Mouse (Mus musculus): Measurements from ENCODE around the gene Dyrk3.

The Dyrk3 gene

DNA sequence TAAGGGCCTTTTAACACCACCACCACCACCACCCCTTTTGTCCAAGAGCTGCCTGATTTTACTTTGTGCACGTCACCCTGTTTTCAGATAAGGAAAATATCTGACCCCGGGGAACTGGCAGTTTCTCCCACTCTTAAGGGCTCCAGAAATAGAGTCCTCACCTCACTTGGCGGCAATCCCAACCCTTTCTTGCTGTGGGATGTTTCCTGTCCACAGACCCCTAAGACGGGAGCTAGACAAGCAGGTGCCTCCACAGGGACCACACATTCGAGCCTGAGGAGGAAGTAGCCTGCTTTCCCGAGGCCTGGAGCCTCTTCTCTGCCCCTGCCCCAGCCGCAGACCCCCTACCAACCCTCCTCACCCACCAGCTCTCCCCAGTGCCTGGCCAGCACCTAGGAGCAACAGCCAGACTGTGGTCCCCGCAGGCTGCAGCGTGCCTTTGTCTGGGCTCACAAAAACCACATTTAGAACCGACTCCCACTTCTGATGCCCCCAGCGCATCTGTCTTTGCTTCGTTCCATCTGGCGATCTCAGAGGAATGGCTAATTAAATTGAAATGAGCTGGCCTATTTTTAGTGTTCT lies 21.6 kb downstream of the Dyrk3 start:
- in situ Hi-C loops (cut with MboI, MseI) = no loop called here

DNA sequence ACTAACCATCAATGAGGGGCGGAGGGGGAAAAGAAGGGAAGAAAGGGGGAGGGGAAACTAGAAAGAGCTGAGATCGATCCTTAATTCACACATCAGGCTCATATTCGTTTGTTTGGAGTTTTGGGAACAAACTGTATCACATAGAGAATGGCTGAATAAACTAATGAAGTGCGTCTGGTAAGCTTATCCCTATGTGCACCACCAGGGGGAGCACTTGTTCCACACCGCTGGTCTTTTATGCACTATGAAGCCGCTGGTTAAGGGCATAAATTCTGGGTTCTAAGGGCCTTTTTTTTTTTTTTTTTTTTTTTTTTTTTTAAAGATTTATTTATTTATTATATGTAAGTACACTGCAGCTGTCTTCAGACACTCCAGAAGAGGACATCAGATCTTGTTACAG lies 22.2 kb downstream of the Dyrk3 start:
- in situ Hi-C loops (cut with MboI, MseI) = no loop called here

DNA sequence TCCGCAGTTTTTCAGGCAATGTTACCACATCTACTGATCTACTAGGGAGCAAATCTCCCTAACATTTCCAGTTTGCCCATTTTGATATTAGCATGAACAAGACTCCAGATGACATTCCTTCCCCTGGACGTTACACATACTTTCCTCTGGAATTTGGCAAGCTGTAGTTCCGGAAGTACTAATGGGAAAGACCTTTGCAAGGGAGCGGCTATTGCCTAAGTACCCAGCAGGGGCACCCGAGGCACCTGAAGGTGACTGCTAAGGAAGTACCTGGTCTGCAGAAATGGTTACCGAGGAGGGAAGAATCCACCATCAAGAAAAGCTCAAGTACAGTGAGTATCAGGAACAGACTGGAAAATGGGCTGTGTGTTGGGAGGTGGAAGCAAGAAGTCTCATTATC lies 25.6 kb downstream of the Dyrk3 start:
- in situ Hi-C loops (cut with MboI, MseI) = no loop called here

DNA sequence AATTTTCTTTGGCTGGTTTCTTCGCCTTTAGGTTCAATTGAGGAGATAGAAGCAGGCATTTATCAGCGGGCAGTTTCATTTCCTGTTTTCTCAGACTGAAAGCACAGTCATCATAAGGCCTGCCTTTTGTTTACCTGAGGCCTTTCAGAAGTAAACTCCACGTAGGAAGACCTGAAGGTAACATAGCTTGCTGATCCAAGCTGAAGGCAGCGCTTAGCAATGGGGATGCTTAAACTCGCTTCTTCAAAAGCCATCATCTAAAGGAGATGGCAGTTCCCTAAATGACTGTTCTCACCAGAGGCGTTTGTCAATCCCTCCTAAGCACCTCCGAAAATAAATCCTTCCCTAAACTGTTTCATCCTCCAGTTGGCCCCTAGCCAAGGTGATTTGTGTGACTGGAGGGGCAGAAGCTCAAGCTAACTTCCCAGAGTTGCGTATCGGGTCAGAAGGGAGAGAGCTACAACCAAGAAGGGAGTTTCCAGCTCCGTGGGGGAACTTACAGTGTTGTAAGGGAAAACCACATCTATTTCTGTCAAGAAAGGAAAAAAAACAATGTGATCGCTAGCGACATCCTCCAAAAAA lies 27.5 kb downstream of the Dyrk3 start:
- in situ Hi-C loops (cut with MboI, MseI) = no loop called here

DNA sequence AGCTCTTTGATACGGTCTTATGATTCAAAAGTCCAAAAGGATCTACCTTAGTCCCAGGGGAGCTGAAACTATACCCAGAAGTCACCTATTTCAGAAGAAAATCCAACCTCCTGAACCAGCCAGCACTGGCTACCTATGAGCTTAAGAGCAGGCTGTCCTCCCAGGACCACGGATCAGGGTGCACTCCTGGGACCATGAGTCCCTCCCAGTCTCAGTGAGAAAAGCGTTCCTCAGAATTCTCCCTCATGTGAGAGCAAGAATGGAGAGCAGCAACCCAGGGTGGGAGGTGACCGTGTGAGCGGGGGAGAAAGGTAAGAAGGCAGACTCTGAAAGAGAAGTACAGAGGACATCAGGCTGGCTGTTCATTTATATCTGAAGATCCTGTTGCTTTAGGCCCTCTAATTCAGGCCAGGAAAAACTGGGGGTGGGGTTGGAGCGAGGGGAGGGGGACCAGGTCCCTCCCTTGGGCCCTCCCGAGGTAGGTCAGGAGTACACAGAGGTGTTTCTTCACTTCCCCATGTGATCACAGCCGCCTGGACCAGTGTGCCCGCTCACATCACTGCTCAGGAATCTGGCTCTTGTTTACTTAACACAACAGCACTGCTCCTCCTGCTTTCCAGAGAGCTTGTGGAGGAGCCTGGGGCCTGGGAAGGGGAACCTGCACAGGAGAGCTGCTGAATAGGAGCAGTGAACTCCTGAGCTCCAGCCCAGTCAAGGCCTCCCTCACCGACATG lies 30.4 kb downstream of the Dyrk3 start:
- in situ Hi-C loops (cut with MboI, MseI) = loop anchor here (5.0 kb wide), 1 partner anchor 95 kb away; no protein-coding TSS in a partner anchor

DNA sequence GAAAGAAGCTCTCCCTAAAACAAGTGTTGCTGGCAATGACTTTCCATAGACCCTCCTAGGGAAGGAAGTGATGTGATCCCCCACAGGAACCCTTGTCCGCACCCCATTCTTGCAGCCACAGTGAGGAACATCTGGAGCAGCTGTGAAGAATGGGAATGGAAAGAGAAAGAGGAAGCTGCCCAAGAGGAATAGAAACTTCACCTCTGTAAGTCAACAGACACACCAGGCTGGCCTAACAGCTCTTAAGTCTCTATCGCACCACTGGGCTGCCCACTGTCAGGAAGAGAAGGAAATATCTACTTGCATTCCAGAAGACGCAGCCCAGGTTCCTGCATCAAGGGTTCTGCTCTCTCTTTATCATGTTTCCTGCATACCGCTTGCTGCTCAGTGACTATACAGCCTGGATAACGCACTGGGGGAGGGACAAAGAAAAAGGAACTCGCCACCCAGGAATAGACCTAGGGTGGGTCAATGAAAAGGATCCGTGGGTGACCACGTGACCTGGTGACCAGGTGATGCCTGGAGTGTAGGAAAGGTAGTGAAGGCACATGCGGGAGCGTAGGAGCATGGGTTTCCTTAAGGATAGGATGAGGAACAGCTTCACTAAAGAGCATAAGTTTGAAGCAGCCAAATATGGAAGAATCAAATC lies 34.2 kb downstream of the Dyrk3 start:
- in situ Hi-C loops (cut with MboI, MseI) = loop anchor here (5.0 kb wide), 1 partner anchor 48 kb away; the partner anchor contains the start of gene Eif2d

DNA sequence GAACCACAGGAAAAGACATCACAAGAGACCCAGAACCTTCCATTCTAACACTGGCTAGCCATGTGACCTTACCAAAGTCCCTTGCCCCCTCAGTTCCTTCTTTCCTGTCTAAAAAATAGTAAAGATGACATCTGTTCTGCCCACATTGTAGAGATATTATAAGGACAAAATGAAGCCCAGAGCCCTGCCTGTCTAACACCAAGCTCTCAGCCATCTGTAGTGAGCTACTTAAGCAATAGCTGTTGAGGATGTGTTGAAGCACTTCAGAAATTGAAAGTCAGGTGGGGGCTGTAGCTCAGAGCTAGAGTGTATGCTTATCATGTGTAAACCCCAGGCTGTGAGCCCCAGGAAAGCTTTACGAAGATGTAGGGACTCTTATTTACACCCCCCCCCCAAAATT lies 37.3 kb downstream of the Dyrk3 start:
- in situ Hi-C loops (cut with MboI, MseI) = loop anchor here (5.0 kb wide), 1 partner anchor 51 kb away; the partner anchor contains the start of gene Eif2d

DNA sequence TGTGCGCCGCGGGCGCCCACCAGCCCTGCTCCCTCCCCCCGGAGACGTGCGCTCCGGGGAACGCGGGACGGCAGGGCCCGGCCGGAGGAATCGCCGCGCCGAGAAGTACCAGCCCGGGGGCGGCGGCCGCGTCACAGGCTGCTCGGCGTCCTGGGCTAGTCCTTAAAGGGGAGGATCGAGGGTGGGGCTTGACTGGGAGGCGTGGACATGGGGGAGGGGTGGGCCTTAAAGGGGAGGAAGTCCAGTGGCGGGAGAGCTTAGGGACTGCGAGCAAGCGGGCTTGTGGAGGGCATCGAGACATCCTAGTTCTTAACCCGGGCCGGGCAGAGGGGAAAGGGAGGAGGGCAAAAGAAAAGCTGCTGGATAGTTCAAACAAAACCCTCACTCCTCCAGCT lies 40.4 kb downstream of the Dyrk3 start, which contains the start of gene Mapkapk2:
Gene Mapkapk2, minus strand, starts transcription at position 127 of the 395 bp plus-strand sequence.
- in situ Hi-C loops (cut with MboI, MseI) = no loop called here

DNA sequence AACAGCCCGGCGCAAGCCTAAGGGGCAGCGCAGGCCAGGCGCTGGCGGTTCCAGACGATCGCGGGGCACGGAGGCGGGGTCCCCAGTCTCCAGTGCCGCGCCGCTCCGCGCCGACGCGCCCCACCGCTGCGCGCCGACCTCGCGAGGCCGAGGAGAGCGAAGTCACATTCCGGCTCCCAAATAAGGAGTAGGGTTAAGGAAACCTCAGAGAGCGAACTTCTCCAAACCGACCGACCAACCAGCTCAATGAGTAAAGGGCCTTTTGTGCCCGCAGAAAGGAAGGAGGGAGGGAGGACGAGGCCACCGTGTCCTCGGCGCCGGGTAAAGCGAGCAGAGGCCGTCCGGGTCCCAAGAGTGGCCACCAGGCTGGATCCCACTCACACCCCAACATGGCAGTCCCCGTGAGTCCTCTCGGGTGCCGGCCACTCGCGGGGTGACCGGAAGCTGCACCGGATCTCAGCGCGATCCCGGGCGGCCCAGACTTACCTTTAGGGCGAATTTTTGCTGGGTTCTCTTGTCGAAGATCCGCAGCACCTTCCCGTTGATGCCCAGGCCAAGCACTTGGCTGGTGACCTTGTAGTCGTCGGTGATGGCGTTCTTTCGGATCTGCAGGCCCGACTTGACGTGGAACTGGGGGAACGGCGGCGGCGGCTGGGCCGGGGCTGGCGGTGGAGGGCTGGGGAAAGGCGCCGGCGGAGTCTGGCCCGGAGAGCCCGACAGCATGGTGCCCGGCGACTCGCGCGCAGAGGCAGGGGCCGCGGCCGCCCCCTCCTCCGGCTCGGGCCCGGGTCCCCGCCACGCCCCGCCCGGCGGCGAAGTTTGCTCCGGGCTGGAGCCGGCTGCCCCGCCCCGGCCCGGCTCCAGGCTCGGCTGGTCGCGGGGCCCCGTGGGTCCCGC lies 41.1 kb downstream of the Dyrk3 start:
- in situ Hi-C loops (cut with MboI, MseI) = no loop called here

DNA sequence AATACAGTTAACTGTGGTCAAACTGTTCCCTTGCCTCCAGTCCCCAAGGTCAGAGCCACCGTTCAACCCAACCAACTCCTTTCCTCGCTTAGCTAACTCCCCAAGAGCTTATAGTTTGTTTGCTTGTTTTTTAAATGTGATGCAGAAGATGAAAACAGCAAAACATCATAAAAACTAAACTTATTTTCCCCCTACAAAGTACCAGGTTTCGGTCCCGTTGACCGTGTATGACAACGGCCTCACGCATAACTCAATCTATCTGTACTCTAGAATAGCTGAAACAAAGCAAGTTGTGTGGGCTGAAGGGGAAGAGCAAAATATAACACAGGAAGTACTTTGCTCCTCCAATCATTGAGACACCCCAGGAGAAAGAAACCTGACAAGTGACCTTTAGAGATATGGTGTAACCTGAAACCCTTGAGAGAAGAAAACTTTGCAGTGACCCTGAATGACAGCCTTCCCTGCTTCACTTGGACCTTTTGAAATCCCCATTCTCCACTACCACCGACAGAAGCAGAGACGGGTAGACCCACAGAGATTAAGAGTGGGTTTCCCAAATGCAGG lies 41.9 kb downstream of the Dyrk3 start:
- in situ Hi-C loops (cut with MboI, MseI) = no loop called here

DNA sequence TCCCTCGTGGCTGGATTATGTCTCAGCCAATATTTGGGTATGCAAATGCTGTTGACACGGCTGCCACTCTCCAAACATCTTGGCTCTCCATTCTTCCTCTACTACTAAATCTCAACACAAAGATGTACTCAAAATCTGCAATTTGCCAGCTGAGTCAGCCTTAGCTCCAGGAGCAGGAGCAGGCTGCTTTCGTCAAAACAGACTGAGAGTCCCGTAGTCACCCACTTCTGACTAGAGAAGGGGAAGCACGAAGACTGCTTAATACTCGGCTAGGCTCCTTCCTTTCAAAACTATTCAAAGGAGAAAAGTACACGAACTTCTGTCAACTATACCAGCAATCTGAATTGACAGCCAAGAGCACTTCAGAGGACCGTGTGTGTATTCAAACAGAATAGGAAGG lies 42.6 kb downstream of the Dyrk3 start:
- in situ Hi-C loops (cut with MboI, MseI) = no loop called here

DNA sequence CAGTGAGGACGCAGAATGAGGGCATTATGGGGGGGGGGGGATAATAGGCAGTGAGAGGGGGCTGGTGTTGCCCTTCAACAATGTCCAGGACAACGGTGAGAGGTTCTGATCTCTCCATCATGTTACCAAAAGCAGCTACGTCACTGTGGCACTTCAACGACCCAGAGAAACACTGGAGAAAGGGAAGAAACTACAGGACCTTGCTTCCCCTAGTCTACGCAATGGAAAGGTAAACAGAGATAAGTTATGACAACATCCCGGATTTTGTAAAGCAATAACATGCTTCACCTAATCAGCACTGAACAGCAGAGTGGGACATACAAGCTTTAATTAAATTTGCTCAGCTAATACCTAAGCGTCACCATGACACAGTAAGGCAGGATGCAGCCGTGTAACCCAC lies 44.3 kb downstream of the Dyrk3 start:
- in situ Hi-C loops (cut with MboI, MseI) = no loop called here

DNA sequence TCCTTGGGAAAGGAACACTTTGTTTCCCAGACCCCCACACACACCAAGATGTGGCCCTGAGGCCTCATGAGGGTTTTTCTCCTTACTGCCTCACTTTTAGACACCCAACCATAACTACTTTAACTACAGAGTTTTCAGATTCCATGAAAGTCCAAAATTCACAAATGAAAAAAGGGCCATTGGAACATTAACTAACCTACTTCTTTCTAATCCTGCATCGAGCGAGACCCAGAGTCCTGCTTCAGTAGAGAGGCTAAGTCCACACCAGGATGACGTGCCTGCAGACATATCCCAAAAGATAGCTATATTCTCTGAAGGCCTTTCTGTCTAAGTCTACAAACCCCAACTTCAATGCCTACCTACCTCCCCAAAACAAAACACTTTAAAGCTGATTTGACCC lies 45.3 kb downstream of the Dyrk3 start:
- in situ Hi-C loops (cut with MboI, MseI) = no loop called here

DNA sequence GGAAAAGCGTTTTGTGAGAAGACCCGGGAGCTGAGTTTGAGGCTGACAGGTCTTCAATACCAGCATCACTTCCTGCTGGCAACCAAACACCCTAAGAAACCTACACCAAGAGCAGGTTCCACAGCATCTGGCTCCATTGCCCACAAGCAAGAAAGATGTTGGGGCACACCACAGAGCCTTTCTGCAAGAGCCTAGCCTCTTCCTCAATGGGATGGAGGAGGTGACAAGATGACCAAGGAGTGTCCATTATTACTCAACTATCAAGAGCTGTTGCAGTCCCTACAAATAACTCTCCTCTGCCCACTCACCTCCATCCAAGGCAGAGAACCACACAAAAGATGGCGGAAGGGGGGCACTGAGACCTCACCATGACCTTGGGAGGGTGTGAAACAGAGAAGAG lies 46.0 kb downstream of the Dyrk3 start:
- in situ Hi-C loops (cut with MboI, MseI) = no loop called here

DNA sequence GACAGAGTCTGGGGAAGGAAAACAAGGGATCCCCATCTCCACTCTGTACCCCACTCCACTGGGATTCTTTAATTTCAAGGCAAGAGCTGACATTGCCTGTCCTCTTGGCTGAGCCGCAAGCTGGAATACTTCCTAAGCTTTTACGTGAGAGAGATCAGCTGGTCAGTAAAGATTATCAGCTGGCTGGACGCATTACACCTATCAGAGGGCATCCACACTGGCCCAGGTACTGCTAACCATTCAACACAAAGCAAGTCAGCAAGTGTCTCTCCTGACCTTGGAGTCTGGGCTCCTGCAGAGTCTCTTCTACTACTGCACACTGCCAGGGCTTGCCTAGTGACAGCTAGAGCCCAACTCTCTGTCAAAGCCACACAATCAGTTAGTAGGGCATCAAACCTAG lies 46.7 kb downstream of the Dyrk3 start:
- in situ Hi-C loops (cut with MboI, MseI) = no loop called here

DNA sequence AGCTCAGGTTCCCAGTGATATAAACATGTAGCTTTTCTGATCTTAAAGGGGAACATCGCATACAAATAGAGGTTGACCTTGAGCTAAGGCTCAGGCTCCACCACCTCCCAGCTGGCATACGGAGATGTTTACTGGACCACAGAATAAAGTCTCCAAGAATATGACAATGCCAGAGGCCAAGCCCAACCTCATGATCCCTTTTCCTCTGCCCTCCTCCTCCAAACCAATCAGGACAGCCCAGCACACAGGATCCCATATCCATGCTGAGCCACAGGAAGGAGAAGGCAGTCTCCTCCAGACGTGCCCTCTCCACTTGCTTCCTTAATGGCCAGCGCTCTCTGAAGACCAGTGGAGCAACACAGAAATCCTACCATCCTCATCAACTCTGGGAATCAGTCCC lies 47.3 kb downstream of the Dyrk3 start:
- in situ Hi-C loops (cut with MboI, MseI) = no loop called here

DNA sequence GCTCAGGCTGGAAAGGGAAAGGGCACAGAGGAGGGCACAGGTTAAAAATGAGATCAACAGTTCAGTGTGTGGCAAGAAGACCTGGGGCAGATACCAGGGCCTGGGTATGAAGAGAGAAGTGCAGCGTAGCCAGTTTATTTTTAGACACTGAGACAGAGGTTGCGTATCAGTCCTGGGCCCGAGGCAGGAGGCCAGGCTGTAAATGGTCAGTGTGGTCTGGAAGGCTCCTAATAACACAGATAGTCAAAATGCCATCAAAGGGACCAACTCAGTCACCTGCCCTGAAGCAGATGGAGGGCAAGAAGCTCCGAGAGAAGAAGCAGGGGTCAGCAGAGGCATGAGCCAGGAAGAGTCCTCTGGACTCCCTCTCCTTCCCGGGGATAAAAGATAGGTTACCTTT lies 47.9 kb downstream of the Dyrk3 start:
- in situ Hi-C loops (cut with MboI, MseI) = no loop called here

DNA sequence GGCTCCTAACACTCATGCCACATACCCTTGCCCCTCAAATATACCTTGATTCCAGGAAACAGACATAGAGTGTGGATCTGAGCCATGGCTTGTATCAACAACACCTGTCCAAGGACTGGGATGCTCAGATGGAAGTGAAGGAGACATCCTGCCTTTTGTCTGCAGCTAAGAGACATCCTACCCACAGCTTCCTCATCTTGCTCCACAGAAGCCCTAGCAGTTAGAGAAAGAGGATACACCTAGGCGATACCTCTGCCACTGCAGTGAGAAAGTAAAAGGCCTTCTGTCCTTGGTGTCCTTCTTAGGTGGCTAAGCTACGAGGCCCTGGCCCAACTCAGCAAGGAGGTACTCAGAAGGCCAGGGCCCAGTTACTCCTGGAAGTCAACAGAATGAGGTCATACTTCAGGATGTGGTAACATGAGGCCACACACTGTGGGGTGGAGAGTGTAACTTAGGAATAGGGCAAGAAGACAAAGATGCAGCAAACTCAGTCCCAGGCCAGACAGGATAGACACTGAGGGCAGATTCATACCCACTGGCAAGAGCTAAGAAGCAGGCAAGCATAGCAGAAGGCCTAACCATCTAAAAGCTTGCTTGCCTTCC lies 48.5 kb downstream of the Dyrk3 start:
- in situ Hi-C loops (cut with MboI, MseI) = no loop called here

DNA sequence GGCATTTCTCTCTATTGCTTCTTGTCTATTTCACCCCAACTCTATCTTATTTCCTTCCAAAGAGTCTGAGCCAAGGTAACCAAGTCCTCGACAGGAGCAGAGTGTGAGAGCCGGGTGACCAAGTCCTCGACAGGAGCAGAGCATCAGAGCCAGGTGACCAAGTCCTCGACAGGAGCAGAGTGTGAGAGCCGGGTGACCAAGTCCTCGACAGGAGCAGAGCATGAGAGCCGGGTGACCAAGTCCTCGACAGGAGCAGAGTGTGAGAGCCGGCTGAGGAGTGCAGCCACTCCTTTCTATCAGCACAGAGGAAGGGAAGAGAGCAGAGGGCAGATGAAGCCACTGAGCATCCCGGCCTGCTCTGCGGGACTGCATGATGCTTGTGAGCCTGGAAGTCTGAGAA lies 49.6 kb downstream of the Dyrk3 start:
- in situ Hi-C loops (cut with MboI, MseI) = no loop called here

DNA sequence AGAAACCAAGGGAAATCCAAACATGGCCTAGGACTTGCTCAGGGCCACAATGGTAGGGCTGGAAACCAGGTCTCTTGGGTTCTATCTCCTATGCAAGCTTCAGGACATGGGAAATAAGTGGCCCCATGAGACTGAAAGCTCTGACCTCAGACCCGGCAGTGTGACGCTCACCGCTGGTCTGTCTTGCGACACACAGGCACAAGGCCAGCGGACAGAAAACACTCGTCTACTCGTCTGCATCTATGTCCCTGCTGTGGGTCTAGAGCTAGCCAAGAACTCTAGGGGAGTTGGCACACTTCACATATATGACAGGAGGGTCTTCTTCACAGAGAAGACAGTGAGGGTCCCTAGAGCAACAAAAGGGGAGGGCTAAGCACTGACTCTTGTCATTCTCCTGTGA lies 51.2 kb downstream of the Dyrk3 start:
- in situ Hi-C loops (cut with MboI, MseI) = no loop called here

Data from T-helper 2 cell (primary cell).